Mouse (Mus musculus): ENCODE results near the gene Mxd4. TPM values are rescaled to one million over a fixed set of nuclear protein-coding genes. Genes with fewer than 3 reads are reported as not detected.

The Mxd4 gene
- polyA plus RNA-seq, 1 experiment from 2014 or later: 34.3 TPM

DNA sequence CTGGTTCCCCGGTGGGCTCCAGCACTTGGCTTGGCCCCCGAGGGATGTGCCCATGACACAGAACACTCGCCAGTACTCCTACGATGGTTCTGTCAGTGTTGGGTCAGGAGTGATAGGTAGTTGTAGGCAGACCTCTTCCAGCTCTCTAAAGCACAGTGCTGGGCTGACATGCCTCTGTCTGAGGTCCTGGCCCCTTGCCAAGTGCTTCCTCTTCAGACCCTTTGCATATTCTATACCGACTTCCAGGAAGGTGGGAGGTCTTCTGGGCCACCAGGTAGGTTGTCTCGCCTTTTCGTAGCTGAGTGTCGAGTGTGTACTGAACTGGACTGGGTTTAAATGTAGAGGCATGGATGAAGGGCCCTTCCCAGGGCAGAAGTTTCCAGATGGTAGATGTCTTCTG, 26.1 kb upstream of the Mxd4 start:
- 93% methylated on average over 8 of the region's 8 CpGs for WGBS (ENCODE audit: missing documents)
- H3K27ac ChIP-seq: no peak overlapping the region
- no peaks in the 10 kb centered on the region for H3K79me2 ChIP-seq (ENCODE audit: inconsistent target)
- no peaks in the 10 kb centered on the region for H3K36me3 ChIP-seq (ENCODE audit: inconsistent target)
- H3K4me3 ChIP-seq (ENCODE audit: inconsistent target): no peak overlapping the region

DNA sequence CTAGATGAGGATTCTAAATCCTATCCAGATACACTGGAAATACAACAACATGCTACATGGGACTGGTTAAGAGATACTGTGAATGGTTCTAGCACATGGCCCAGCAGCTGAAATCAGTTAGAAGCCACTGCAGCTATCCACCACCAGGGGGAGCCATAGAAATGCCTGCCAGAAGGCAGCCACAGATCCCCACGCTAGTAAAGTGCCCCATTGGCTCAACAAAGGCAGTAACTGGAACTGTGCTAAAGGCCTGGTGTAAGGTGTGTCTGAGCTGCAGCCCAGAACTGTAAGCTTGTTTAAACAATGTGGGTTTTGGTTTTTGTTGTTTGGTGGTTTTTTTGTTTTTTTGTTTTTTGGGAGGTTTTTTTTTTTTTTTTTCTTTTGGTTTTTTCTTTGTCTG, 22.8 kb upstream of the Mxd4 start:
- Histone ChIP-seq H3K27ac (no peak overlapping the region), H3K36me3 (ENCODE audit: inconsistent target) (no peaks in the 10 kb centered on the region), H3K79me2 (ENCODE audit: inconsistent target) (no peaks in the 10 kb centered on the region), H3K4me3 (ENCODE audit: inconsistent target) (no peak overlapping the region)
- WGBS (ENCODE audit: missing documents): 8% methylated on average over 1 of the region's 1 CpGs

DNA sequence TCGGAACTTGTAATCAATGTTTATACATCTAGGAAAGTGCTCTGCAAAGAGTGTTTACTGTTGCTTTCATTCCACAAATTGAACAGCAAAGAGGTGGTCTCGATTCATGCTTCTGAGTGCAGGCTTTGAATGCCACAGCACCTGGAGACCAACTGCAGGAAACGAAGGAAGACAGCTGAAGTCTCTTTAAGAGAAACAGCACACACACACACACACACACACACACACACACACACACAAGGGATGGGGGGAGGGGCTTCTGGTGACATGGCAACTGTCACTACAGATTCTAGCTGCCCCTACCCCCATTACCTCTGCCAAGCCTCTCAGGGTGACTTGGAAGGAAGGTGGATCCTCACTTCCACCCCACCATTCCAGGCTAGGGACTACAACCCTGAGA, 20.0 kb upstream of the Mxd4 start:
- Histone ChIP-seq H3K27ac (no peak overlapping the region), H3K4me3 (ENCODE audit: inconsistent target) (no peak overlapping the region), H3K79me2 (ENCODE audit: inconsistent target) (no peaks in the 10 kb centered on the region), H3K36me3 (ENCODE audit: inconsistent target) (no peaks in the 10 kb centered on the region)
- WGBS (ENCODE audit: missing documents): 48% methylated on average over 2 of the region's 3 CpGs

DNA sequence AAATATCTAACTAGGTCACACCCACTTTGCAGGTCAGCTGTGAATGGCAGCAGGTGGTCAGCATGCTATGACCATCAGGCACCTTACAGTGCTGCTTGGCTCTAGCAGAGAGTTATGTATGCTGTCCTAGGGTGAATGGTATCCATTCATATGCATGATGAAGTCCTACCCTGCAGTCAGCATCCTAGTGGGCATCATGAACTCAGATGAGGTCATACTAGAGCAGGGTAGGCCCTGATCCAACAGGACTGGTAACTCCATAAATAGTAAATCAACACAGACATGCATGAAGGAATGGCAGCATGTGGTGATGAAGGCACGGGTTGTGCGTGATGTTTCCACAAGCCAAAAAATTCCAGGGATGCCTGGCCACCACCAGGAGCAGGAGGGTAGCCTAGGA, 18.3 kb upstream of the Mxd4 start:
- H3K79me2 ChIP-seq (ENCODE audit: inconsistent target): no peaks in the 10 kb centered on the region
- no peak overlapping the region for H3K27ac ChIP-seq
- 86% methylated on average over 2 of the region's 2 CpGs for WGBS (ENCODE audit: missing documents)
- no peaks in the 10 kb centered on the region for H3K36me3 ChIP-seq (ENCODE audit: inconsistent target)
- H3K4me3 ChIP-seq (ENCODE audit: inconsistent target): no peak overlapping the region

DNA sequence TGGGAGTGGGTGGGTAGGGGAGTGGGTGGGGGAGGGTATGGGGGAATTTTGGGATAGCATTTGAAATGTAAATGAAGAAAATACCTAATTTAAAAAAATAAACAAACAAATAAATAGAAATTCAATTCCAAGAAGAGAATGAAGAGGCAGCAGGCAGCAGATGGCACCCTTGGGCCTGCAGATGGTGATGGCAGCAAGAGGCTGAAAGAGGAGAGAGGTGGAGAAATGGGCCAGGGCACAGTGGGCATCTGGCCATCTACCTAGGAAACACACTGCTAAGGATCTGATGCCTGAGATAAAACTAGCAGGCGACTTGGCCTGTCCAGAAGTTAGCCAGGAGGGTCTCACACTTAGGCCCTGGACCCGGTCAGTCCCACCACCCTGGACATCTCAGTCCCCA, 17.4 kb upstream of the Mxd4 start:
- Histone ChIP-seq H3K27ac (no peak overlapping the region), H3K4me3 (ENCODE audit: inconsistent target) (no peak overlapping the region), H3K36me3 (ENCODE audit: inconsistent target) (no peaks in the 10 kb centered on the region), H3K79me2 (ENCODE audit: inconsistent target) (no peaks in the 10 kb centered on the region)
- 90% methylated on average over 2 of the region's 2 CpGs for WGBS (ENCODE audit: missing documents)

DNA sequence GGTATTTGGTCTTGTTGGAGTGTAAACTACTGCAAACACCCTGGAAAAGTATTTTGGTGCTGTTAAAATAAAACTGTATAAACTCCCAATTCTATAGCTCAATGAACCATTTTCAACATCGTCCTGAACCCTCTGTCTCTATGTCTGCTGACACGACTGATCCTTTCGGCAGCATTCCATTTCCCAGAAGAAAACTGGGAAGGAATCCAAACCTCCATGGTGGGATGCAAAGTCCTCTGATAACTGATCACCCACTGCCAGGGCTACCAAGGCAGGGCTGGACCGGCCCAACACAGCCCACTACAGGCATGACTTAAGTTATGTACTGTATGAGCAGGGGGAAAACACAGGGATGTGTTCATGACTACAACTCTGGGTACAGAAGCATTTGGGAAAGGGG, 14.5 kb upstream of the Mxd4 start:
- no peaks in the 10 kb centered on the region for H3K79me2 ChIP-seq (ENCODE audit: inconsistent target)
- no peak overlapping the region for H3K4me3 ChIP-seq (ENCODE audit: inconsistent target)
- no peaks in the 10 kb centered on the region for H3K36me3 ChIP-seq (ENCODE audit: inconsistent target)
- 90% methylated on average over 4 of the region's 4 CpGs for WGBS (ENCODE audit: missing documents)
- no peak overlapping the region for H3K27ac ChIP-seq

DNA sequence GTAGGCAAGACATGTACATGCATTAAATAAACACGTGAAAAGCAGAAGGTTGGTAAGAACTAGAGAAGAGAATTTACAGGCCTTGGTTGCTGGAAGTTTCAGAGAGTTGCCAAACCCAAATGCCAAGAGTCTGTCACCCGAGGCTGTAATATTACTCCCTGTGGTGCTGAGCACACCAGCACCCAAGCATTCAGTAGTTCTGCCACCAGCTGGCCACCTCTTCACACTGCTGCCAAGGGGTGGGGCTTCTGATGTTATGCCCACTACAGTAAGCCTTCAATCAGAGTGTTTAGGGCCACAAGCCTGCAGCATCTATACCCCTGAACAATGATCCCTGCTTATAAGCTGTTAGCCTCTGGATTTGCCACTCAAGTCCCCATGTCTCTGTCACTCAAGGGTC, 13.9 kb upstream of the Mxd4 start:
- WGBS (ENCODE audit: missing documents): 25% methylated on average over 2 of the region's 2 CpGs
- Histone ChIP-seq H3K36me3 (ENCODE audit: inconsistent target) (no peaks in the 10 kb centered on the region), H3K27ac (no peak overlapping the region), H3K4me3 (ENCODE audit: inconsistent target) (no peak overlapping the region), H3K79me2 (ENCODE audit: inconsistent target) (no peaks in the 10 kb centered on the region)

DNA sequence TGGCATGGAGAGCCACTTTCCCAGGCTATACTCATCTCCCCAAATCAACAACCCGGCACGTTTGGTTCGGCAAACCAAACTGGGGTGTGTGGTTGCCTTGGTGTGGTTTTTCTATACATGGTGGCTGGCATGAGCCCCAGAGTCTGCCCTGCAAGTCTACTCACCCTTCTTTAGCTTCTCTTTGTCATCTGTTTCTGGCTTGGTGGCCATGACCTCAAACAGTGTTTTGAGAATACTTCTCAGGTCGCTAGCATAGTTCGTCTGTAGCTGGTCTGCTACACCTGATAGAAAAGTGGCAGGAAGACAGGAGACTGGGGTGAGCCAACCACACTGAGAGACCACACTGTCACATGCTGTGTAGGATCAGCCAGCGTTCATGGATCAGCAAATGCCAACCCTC, 11.1 kb upstream of the Mxd4 start:
- Histone ChIP-seq H3K79me2 (ENCODE audit: inconsistent target) (no peaks in the 10 kb centered on the region), H3K27ac (no peak overlapping the region), H3K36me3 (ENCODE audit: inconsistent target) (no peaks in the 10 kb centered on the region), H3K4me3 (ENCODE audit: inconsistent target) (no peak overlapping the region)
- 60% methylated on average over 6 of the region's 6 CpGs for WGBS (ENCODE audit: missing documents)

DNA sequence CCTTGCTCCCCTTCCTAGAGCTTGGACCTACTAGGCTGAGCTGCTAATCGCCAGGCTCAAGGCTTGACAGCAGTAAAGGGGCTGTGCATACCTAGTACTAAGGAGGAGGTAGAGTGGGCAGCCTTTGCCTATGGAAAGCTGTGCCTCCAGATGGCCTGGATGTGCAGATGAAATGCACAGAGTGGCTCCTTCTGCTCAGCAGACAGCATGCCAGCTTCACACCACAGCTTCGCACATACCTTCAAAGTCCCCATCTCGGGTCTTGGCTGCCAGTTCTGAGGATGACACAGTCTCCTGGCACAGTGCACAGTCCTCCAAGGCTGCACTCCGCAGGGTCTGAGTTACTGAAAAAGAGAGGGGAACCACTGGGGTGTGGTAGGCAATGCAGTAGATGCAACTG, 9.7 kb upstream of the Mxd4 start:
- H3K36me3 ChIP-seq (ENCODE audit: inconsistent target): no peaks in the 10 kb centered on the region
- no peaks in the 10 kb centered on the region for H3K79me2 ChIP-seq (ENCODE audit: inconsistent target)
- H3K4me3 ChIP-seq (ENCODE audit: inconsistent target): no peak overlapping the region
- no peak overlapping the region for H3K27ac ChIP-seq
- 71% methylated on average over 4 of the region's 4 CpGs for WGBS (ENCODE audit: missing documents)

DNA sequence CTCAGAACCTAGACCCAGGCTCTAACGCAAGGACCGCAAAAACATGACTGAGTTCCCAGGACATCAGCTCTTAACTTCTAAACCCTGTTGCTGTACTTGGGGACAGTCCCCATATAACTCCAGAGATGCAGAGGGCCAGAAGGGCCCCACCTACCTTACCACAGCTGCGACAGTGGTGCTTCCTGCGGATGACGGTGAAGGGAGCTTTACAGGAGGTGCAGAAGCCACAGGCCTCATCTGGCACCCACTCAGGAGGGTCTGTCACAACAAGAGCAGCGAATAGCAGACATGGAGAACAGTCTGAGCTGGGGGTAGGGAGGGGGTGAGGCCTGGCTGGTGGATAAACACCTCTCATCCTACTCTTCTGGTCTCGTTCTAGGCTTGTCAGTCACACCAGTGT, 8.9 kb upstream of the Mxd4 start:
- 59% methylated on average over 7 of the region's 7 CpGs for WGBS (ENCODE audit: missing documents)
- Histone ChIP-seq H3K79me2 (ENCODE audit: inconsistent target) (no peaks in the 10 kb centered on the region), H3K4me3 (ENCODE audit: inconsistent target) (no peak overlapping the region), H3K36me3 (ENCODE audit: inconsistent target) (no peaks in the 10 kb centered on the region), H3K27ac (no peak overlapping the region)

DNA sequence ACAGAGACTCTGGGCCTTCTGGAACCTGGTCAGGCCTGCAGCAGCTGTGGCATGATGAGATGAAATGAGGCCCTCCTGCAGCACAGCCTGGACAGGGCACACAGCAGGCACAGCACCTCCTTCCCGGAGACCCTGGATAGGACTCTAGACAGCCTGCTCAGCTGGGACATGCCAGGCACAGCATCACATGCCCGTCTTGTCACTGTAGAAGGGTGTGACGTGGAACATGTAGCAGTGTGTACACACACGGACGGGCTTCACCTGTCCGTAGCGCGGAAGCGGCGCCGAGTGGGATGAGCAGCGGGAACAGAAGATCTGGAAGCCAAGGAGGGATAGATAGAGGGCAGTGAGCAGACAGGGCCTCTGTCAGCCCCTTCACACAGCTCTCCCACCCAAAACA, 8.3 kb upstream of the Mxd4 start:
- Histone ChIP-seq H3K27ac (no peak overlapping the region), H3K4me3 (ENCODE audit: inconsistent target) (no peak overlapping the region), H3K36me3 (ENCODE audit: inconsistent target) (no peaks in the 10 kb centered on the region), H3K79me2 (ENCODE audit: inconsistent target) (no peaks in the 10 kb centered on the region)
- WGBS (ENCODE audit: missing documents): 95% methylated on average over 12 of the region's 12 CpGs

DNA sequence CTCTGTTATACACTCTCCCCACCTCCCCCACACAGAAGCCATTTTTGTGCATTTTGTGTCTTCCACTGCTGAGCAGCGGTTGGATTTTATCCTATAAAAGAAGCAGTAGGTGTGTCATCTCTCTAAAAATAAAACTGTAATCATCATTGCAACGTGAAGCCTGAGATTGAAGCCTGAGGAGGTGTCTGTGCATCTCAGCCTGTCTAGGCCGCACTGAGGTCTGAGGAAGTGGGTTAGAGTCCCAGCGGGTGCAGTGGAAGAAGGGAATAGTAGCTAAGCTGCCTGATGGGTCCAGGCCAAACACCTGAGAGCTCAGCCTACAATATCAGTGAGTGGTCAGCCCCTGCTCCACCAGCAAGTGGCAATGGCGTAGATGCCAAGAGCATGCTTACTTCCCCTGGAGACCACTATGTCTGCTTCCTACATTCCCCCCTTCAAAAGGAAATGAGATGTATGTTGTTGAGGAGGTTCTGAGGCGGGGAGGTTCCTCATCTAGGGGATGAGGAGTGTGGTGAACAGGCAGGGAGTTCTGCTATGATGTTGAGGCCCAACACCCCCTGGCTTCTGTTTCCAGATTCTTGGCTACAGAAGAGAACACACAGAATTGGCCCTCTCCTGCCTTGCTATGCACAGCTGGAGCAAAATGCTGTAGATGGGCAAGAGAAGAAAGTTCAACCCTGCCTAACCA, 7.6 kb upstream of the Mxd4 start:
- WGBS (ENCODE audit: missing documents): 65% methylated on average over 6 of the region's 6 CpGs
- Histone ChIP-seq H3K4me3 (ENCODE audit: inconsistent target) (no peak overlapping the region), H3K27ac (no peak overlapping the region)

DNA sequence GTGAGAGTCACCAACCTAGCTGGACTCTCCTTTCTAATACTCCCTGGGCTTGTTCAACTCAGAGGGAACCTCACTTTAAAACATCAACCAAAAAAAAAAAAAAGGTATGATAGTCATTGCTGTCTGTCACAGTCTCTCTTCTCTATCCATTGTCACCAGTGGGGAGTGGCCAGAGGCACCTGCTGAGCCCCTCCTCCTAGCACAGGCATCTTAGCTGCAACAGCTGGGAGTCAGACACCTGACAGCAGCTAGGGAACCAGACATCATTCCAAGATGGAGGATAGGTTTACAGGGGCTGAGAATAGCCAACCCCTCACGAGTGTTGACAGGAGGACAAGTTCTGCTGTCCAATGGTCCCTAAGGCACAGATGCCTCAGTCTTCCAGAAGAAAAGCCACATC, 6.9 kb upstream of the Mxd4 start:
- H3K27ac ChIP-seq: no peak overlapping the region
- no peaks in the 10 kb centered on the region for H3K36me3 ChIP-seq (ENCODE audit: inconsistent target)
- no peak overlapping the region for H3K4me3 ChIP-seq (ENCODE audit: inconsistent target)
- no peaks in the 10 kb centered on the region for H3K79me2 ChIP-seq (ENCODE audit: inconsistent target)
- 100% methylated on average over 1 of the region's 1 CpGs for WGBS (ENCODE audit: missing documents)

More for the DNA sequence above, 7.6 kb upstream of the Mxd4 start:
- Histone ChIP-seq H3K79me2 (ENCODE audit: inconsistent target) (no peaks in the 10 kb centered on the region), H3K36me3 (ENCODE audit: inconsistent target) (no peaks in the 10 kb centered on the region)

DNA sequence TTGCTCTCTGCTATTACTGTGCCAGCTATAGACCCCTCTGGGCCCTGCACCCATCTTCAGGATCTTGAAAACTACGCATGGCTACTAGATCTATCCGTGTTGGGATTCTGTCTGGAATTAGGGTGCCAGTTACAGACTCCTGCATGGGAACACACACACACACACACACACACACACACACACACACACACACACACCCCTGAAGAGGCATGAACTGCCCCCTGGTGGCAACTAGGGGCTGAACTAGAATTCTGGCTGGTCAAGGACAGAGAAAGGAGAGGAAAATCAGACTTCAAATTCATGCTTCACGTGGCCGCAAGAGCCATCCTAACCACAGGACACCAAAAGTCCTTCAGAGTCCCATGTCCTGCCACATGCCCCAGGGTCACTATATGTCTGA, 4.3 kb upstream of the Mxd4 start:
- no peaks in the 10 kb centered on the region for H3K36me3 ChIP-seq (ENCODE audit: inconsistent target)
- H3K27ac ChIP-seq: no peak overlapping the region
- H3K4me3 ChIP-seq (ENCODE audit: inconsistent target): no peak overlapping the region
- 67% methylated on average over 4 of the region's 4 CpGs for WGBS (ENCODE audit: missing documents)
- H3K79me2 ChIP-seq (ENCODE audit: inconsistent target): no peaks in the 10 kb centered on the region

DNA sequence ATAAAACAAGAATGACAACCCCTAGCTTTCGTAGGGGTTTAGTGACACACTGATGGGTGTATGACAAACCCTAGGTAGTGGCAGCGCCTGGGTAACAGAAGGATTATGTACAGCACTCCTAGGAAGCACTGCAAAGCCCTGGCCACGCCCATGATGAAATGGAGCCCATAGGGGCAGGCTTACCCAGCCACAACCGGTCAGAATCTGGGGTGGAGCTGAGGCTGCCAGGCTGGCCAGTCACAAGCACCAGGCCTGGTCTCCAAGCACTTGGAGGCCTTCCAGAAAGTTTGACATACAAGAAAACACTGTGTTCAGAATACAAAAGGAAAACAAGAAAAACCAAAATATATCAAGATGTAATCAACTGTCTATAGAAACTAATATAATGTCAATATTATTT, 3.5 kb upstream of the Mxd4 start:
- no peak overlapping the region for H3K4me3 ChIP-seq (ENCODE audit: inconsistent target)
- peaks cover 6% of the 10 kb centered on the region; the same call in 1 of the 2 replicates for H3K79me2 ChIP-seq (ENCODE audit: inconsistent target)
- H3K36me3 ChIP-seq (ENCODE audit: inconsistent target): no peaks in the 10 kb centered on the region
- H3K27ac ChIP-seq: no peak overlapping the region
- WGBS (ENCODE audit: missing documents): 70% methylated on average over 4 of the region's 4 CpGs

DNA sequence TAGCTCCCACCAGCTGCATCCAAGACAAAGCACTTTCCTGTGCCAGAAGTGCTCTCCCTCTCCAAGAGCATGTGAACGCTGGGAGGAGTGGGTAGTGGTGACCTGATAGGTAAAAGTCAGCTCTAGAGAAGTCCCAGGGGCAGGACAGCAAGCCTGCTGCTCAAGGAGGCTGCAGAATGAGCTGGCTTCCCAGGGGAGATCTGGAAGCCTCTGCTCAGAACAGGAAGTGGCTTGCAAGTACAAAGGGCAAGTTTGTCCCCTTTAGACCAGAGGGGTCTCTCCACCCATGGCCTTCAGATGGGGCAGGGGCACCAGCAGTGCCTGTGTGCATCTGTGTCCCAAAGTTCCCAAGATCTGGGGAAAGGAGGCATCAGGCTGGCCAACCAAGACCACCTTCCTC, 2.0 kb upstream of the Mxd4 start:
- Histone ChIP-seq H3K79me2 (ENCODE audit: inconsistent target) (peaks cover 21% of the 10 kb centered on the region; the same call in 1 of the 2 replicates), H3K36me3 (ENCODE audit: inconsistent target) (no peaks in the 10 kb centered on the region), H3K27ac (no peak overlapping the region), H3K4me3 (ENCODE audit: inconsistent target) (no peak overlapping the region)
- 89% methylated on average over 1 of the region's 1 CpGs for WGBS (ENCODE audit: missing documents)

All from macrophage (primary cell).